Mouse (Mus musculus) liver, embryonic 15.5 days (tissue): ENCODE data around the gene Adat2. TPM values are rescaled to one million over a fixed set of nuclear protein-coding genes. Genes with fewer than 3 reads are reported as not detected.
A peak's percentile ranks its signal among the peaks of the same experiment; 100 is the strongest.

ENCODE experiments used
- ATAC-seq: fragments of 200-750 bp; cut with Nextera tagmentation; 2 replicates; pipeline ENCODE4 v1.8.0; 2017; ENCODE audit warnings: moderate number of reproducible peaks, mild to moderate bottlenecking, moderate library complexity; ENCODE audit not compliant: insufficient read depth
- H3K27ac ChIP-seq: fragments of 300-500 bp; sonication (generic); replicated peaks from 2 replicates; pipeline ENCODE4 v1.5.1; 2015; ENCODE audit warnings: mild to moderate bottlenecking, inconsistent platforms
- H3K27me3 ChIP-seq: fragments of 300-500 bp; sonication (generic); 2 replicates; pipeline ENCODE4 v1.6.1; 2015; ENCODE audit warnings: mild to moderate bottlenecking, inconsistent platforms
- H3K36me3 ChIP-seq: fragments of 300-500 bp; sonication (generic); replicated peaks from 2 replicates; pipeline ENCODE4 v1.6.1; 2015; ENCODE audit warnings: moderate library complexity, mild to moderate bottlenecking, inconsistent platforms
- H3K4me1 ChIP-seq: fragments of 300-500 bp; sonication (generic); replicated peaks from 2 replicates; pipeline ENCODE4 v1.6.1; 2015; ENCODE audit warnings: inconsistent platforms
- H3K4me2 ChIP-seq: fragments of 300-500 bp; sonication (generic); 2 replicates; pipeline ENCODE4 v1.6.1; 2015; ENCODE audit warnings: moderate library complexity, mild to moderate bottlenecking, inconsistent platforms
- H3K4me3 ChIP-seq: fragments of 300-500 bp; sonication (generic); replicated peaks from 2 replicates; pipeline ENCODE4 v1.5.1; 2015; ENCODE audit warnings: mild to moderate bottlenecking, inconsistent platforms
- H3K9ac ChIP-seq: fragments of 300-500 bp; sonication (generic); 2 replicates; pipeline ENCODE4 v1.6.1; 2015; ENCODE audit warnings: moderate library complexity, mild to moderate bottlenecking, inconsistent platforms
- H3K9me3 ChIP-seq: fragments of 300-500 bp; sonication (generic); replicated peaks from 2 replicates; pipeline ENCODE4 v1.6.1; 2016; ENCODE audit warnings: inconsistent platforms
- WGBS: fragments of 180-500 bp; shearing (Covaris S2); methylation state at CpG from one replicate; pipeline ENCODE4 v1.1.7; 2015; ENCODE audit warnings: mixed read lengths; ENCODE audit not compliant: insufficient replicate concordance; 5-methylcytosine and 5-hydroxymethylcytosine counted together
- polyA plus RNA-seq: library from polyadenylated mRNA; unstranded; fragments of >200 nt; fragmentation: Nextera tagmentation; extraction: Ambion mirVana; gene quantifications from 2 replicates; pipeline ENCODE4 v1.2.1, GENCODE M21; 2015

The Adat2 gene
- polyA plus RNA-seq, 1 experiment from 2014 or later, result 2.0 TPM

DNA sequence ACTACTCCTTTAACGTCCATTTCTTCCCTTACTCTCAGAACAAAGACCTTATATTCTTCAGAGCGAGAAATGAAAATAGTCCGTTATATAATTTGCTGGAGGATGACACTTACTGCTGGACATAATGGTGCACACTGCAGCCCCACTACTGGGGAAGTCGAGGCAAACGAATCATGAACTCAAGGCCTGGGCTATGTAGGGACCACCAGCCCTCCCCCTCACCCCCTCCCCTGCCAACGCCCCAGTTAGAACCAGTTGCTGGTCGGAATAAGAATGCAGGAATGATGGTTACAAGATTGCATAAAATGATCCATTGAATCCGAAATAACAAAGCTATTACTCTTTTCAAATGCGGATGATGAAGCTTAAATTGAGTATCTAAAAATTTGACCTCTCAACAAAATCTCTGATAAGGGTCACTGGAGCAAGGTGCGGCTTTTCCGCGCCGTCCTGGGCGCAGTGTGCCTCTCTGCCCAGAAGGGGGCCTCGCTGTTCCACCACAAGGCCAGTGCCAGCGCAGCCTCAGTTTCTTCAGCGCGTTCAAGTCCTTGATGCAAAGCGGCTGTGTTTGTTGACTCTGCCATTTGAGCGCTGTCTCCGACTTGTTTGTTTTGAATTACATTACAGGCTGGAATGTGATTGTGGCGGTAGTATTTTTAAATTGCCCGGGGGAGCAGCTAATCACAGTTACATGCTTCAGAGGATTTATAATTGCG, 11.8 kb downstream of the Adat2 start:
- H3K9me3 ChIP-seq, result no peaks in the 10 kb centered on the region
- H3K27ac ChIP-seq, result no peak overlapping the region
- no peak overlapping the region for H3K9ac ChIP-seq
- no peak overlapping the region for H3K4me3 ChIP-seq
- no peaks in the 10 kb centered on the region for H3K27me3 ChIP-seq
- no peak for ATAC-seq
- 25% methylated on average over 24 of the region's 24 CpGs for WGBS
- peak overlapping the region; percentile 9; the same call in 1 of the 2 replicates for H3K4me2 ChIP-seq
- peaks cover 34% of the 10 kb centered on the region for H3K36me3 ChIP-seq
- H3K4me1 ChIP-seq, result no peaks in the 10 kb centered on the region

DNA sequence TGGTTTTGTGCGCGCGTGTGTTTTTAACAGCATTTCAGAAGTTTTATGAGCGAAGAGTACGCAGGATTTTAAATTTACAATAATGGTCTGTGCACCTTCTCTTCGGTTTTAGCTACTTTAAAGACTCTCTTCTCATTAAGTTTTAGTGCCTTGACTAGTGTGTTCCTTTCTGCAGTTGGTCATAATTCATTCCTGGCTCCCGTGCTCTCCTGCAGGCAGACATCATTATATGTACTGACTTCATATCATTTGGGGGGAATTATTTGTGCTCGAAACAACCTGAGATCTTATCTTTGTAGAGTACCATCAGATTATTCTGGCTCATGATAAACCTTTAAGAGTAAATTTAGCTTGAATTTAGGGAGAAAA, 12.4 kb downstream of the Adat2 start:
- H3K36me3 ChIP-seq, result peaks cover 33% of the 10 kb centered on the region
- peak overlapping the region; percentile 9; the same call in 1 of the 2 replicates for H3K4me2 ChIP-seq
- H3K27me3 ChIP-seq, result no peaks in the 10 kb centered on the region
- H3K27ac ChIP-seq, result no peak overlapping the region
- no peak overlapping the region for H3K4me3 ChIP-seq
- H3K4me1 ChIP-seq, result no peaks in the 10 kb centered on the region
- ATAC-seq, result no peak
- H3K9me3 ChIP-seq, result no peaks in the 10 kb centered on the region
- 51% methylated on average over 8 of the region's 8 CpGs for WGBS
- no peak overlapping the region for H3K9ac ChIP-seq

DNA sequence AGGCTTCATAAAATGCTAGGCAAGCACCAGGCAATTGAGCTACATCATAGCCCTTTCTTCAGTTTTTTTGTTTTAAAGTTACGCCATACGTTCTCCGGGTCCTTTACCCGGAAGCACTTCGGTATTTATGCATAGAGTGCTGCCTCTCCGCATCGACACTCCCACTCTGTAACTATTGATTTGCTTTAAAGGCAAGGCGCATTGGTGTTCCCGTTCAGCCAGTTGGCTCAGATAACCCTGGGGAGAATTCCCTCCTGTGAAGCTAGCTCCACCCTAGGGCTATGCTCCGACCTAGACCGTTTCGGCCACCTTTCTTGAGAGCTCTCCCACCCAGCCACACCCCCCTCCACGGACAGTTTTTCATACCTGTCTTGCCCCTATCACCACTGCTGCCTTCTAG, 13.7 kb downstream of the Adat2 start:
- Histone ChIP-seq H3K9ac (no peak overlapping the region), H3K36me3 (peaks cover 22% of the 10 kb centered on the region), H3K27me3 (no peaks in the 10 kb centered on the region), H3K4me1 (no peaks in the 10 kb centered on the region), H3K9me3 (no peaks in the 10 kb centered on the region), H3K27ac (no peak overlapping the region), H3K4me2 (no peak overlapping the region), H3K4me3 (no peak overlapping the region; the same call in 1 of the 2 replicates)
- no peak for ATAC-seq
- WGBS, result 62% methylated on average over 13 of the region's 13 CpGs

DNA sequence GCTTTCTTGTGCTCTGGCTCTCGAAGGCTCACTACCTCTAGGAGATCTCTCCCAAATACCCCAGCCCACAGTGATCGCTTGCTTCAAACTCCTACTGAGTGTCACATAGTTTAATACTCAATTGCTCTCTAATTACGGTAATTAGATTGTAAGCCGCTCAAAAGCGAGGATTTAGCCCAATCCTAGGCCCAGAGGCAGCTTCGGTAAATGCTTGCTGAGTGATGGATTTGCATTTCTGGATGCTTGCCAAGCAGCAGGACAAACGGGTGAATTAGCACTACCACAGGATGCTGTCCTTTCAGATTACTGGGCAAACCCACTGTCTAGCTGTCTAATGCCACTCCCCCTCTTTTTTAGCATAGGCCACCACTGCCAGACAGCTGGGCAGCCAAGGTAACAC, 17.1 kb downstream of the Adat2 start:
- Histone ChIP-seq H3K36me3 (no peaks in the 10 kb centered on the region), H3K9ac (no peak overlapping the region), H3K4me1 (no peaks in the 10 kb centered on the region), H3K9me3 (no peaks in the 10 kb centered on the region), H3K4me3 (no peak overlapping the region), H3K27me3 (no peaks in the 10 kb centered on the region), H3K27ac (no peak overlapping the region), H3K4me2 (no peak overlapping the region)
- 56% methylated on average over 7 of the region's 7 CpGs for WGBS
- ATAC-seq, result no peak

DNA sequence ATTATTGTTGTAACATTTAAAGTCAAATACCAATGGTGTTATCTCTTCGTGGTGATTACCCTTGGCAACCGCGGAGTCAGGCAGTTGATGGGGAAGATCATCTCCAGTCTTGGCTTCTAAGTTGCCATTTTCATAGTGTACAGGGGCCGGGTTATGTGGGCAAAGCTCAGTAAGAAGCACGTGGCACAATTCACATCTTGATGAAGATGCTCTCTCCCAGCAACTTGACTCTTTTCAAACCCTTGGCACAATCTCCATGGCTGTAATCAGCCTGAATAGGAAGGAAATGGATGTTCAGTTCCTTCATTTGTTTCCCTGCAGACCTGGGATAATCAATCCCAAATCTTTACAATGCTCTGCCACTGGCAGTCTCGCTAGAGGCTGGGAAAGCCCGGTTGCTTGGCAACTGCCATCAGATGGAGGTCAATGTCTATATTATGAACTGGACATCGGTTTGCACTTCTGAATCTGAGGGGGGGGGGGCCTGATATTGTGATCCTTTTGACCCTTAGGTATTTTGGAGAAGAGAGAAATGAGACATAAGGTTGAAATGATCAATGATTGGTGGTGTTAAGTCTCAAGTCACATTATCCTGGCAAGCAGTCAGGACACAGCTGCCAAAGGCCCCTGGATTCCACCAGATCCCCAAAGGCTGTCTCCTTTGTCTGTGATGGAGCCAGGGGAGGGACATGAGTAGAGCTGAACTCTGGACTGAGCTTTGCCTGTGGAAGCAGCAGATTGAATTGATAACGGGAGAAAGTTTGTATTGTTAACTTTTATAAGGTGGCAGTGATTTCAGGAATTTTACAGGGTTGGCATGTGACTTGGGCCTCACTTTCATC, 18.2 kb downstream of the Adat2 start:
- Histone ChIP-seq H3K9ac (no peak overlapping the region), H3K27me3 (no peaks in the 10 kb centered on the region), H3K4me3 (no peak overlapping the region), H3K4me1 (no peaks in the 10 kb centered on the region), H3K36me3 (no peaks in the 10 kb centered on the region), H3K9me3 (no peaks in the 10 kb centered on the region), H3K27ac (no peak overlapping the region), H3K4me2 (no peak overlapping the region)
- no peak for ATAC-seq
- 51% methylated on average over 9 of the region's 9 CpGs for WGBS

DNA sequence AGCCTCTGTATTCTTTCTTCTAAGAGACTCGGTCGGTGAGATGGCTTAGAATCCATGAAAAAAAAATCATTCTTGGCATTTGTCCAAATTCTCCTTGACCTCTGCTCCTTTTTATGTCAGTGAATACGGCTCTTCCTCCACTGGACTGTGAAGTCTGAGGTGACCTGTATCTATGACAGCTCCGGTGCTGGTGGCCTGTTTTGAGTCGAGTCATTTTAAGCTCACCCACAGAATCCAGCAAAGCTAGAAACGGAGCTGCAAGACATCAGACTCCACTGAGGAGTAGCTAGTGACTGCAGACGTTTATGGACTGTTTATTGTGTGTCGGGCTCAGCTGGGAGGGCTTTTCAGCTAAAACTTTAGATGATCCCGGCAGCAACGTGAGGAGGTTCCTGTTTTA, 19.3 kb downstream of the Adat2 start:
- no peaks in the 10 kb centered on the region for H3K9me3 ChIP-seq
- H3K4me2 ChIP-seq, result no peak overlapping the region
- H3K4me1 ChIP-seq, result no peaks in the 10 kb centered on the region
- H3K36me3 ChIP-seq, result no peaks in the 10 kb centered on the region
- H3K4me3 ChIP-seq, result no peak overlapping the region
- 56% methylated on average over 10 of the region's 10 CpGs for WGBS
- no peak overlapping the region for H3K27ac ChIP-seq
- H3K27me3 ChIP-seq, result no peaks in the 10 kb centered on the region
- ATAC-seq, result no peak
- no peak overlapping the region for H3K9ac ChIP-seq

DNA sequence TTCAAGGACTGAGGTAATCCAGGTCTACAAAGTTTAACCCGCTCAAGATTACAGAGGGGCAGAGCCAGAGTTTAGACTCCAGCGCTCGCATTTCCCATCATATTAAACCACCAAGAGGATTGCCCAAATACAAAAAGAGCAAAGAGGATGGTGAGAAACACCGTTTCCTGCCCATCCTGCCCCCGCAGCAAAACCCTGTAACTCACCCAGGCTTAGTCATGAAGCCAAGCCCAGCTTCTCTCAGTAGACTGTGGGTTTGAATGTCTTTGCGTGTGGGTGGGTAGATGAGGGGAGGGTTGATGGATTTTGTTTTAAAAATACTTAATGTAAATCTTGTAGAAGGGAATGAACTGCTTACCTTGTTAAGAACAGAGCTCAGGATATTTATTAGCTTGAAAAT, 19.7 kb downstream of the Adat2 start:
- Histone ChIP-seq H3K36me3 (no peaks in the 10 kb centered on the region), H3K27me3 (no peaks in the 10 kb centered on the region), H3K27ac (no peak overlapping the region), H3K4me3 (no peak overlapping the region), H3K4me2 (no peak overlapping the region), H3K4me1 (no peaks in the 10 kb centered on the region), H3K9ac (no peak overlapping the region), H3K9me3 (no peaks in the 10 kb centered on the region)
- WGBS, result 69% methylated on average over 6 of the region's 6 CpGs
- no peak for ATAC-seq

DNA sequence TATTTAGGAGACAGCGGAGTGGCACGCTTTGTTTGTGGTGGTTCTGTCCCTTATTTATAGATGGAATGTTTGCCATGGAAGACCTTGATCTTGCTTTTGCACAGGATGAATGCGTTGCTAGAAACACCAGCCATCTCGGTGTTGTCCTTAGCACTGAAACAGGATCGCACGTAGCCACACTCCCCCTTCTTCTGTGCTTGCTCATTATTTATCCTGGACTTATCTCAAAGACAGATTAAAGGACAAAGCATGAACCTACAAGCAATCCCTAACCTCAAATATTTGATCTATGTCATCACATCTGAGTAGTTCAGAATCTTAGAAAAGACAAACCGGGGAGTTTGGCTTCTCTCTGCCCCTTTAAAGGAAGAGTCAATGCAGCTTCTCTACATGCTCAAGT, 24.4 kb downstream of the Adat2 start:
- Histone ChIP-seq H3K4me1 (no peaks in the 10 kb centered on the region), H3K36me3 (no peaks in the 10 kb centered on the region), H3K9ac (no peak overlapping the region), H3K27ac (no peak overlapping the region), H3K27me3 (no peaks in the 10 kb centered on the region), H3K4me2 (no peak overlapping the region), H3K9me3 (no peaks in the 10 kb centered on the region), H3K4me3 (no peak overlapping the region)
- ATAC-seq, result no peak
- 73% methylated on average over 7 of the region's 7 CpGs for WGBS

DNA sequence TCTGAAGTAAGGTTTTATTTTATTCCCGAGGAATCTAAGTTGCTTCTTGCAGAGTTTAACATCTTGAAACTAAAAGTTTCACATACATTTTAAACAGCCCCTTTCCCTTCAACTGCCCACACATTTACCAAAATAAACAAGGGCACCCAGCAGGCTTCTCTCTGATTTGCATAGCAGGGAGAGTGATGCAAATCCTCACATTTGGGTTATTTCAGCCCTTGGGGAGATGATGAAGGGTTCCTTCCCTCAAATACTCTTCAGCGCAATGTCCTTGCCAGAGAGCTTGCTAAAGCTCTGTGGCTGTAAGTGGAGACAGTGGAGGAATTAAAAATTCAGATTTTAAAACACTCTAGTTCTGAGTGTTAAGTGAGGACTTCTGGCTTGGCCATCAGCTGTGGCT, 35.2 kb downstream of the Adat2 start:
- Histone ChIP-seq H3K4me1 (no peaks in the 10 kb centered on the region), H3K4me2 (no peak overlapping the region), H3K9me3 (no peaks in the 10 kb centered on the region), H3K36me3 (no peaks in the 10 kb centered on the region), H3K9ac (no peak overlapping the region), H3K27ac (no peak overlapping the region), H3K4me3 (no peak overlapping the region), H3K27me3 (no peaks in the 10 kb centered on the region)
- ATAC-seq, result no peak
- WGBS, result 45% methylated on average over 2 of the region's 2 CpGs

DNA sequence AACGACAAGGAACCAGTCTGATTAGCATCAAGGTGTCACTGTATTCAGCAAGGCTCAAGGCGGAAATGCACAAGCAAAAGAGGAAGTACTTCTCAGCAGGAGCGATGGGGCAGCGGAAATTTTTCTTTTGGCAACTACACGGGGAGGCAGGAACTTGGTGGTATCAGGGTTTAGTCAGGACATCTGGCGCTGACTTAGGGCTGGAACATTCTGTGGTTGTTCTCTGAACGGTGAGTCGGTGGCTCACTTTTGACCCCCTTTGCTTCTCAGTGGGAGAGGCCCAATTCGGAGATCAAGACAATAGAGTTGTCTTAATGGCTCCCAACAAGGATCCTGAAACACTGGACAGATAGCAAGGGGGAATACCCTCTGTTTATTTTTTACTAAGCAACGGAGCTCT, 39.5 kb downstream of the Adat2 start:
- Histone ChIP-seq H3K27ac (no peak overlapping the region), H3K27me3 (no peaks in the 10 kb centered on the region), H3K9ac (no peak overlapping the region), H3K4me1 (no peaks in the 10 kb centered on the region), H3K4me2 (no peak overlapping the region), H3K9me3 (no peaks in the 10 kb centered on the region), H3K4me3 (no peak overlapping the region), H3K36me3 (no peaks in the 10 kb centered on the region)
- no peak for ATAC-seq
- WGBS, result 78% methylated on average over 10 of the region's 10 CpGs

DNA sequence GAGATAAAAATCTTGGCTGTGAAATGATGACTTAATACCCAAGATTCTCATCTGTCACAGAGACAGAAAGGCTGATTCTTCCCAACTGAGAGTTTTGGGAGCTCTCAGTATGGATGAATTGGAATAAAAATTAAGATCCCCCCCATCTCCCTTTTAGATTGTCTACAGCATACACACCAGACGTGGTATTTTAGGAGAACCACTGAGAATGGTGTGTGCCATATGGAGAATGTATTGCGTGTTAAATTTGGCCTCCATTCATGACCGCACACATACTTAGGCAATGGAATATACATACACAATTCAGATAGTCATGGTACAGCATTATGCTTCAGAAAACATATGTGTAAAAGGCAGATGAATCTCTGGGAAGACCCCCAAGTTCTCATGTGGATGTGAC, 40.8 kb downstream of the Adat2 start:
- Histone ChIP-seq H3K27me3 (no peaks in the 10 kb centered on the region), H3K4me2 (no peak overlapping the region), H3K9me3 (no peaks in the 10 kb centered on the region), H3K4me1 (no peaks in the 10 kb centered on the region), H3K9ac (no peak overlapping the region), H3K4me3 (no peak overlapping the region), H3K27ac (no peak overlapping the region), H3K36me3 (no peaks in the 10 kb centered on the region)
- no peak for ATAC-seq
- 67% methylated on average over 3 of the region's 3 CpGs for WGBS
